In the genomic region with DNA sequence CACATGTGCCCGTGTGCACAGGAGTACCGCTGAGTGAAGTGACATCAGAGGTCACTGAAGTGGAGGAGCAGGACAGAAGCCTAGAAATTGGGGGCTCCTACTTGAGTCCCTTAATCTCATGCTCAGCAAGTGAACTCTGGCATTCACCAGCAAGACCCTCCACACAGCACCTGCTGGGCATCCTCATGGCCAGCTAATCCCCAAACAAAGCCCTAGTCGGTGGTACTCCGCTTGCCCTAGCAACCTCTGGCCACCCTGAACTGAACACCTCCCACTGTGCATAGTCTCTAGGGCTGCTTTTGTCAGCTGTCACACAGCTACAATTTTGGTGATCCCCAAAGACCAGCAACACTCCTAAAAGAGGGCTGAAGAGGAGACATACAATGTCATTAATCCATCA, we compare ENCODE assay signal across 18 mouse cellular contexts.
"Had no signal": no experiment of that assay in that cellular context is flagged by ENCODE, and none has a peak within 500 bp of the region (broad histone marks: within the 10 kb centered on the region; RNA-seq: fewer than 3 reads in every experiment).

No protein-coding gene starts in this region.

- H3K27ac ChIP-seq: liver, embryonic 14.5 days; lung, embryonic 15.5 days; neural tube, embryonic 12.5 days; neural tube, embryonic 15.5 days had no signal

- DNase-seq: kidney, adult 18-20 months; kidney, adult 9 months; kidney, postnatal 14 days; kidney, postnatal 4 days; layer of hippocampus, postnatal 36 days; liver, postnatal 0 days; lung, postnatal 10 days; lung, postnatal 36 days; midbrain, embryonic 14.5 days; thymus, adult 2 months; thymus, postnatal 14 days; thymus, postnatal 4 days had no signal

- H3K4me3 ChIP-seq: limb, embryonic 15.5 days; lung, embryonic 15.5 days; megakaryocyte, embryonic 14.5 days; neural tube, embryonic 12.5 days; neural tube, embryonic 15.5 days had no signal

- H3K36me3 ChIP-seq: neural tube, embryonic 12.5 days; neural tube, embryonic 15.5 days had no signal

- H3K27me3 ChIP-seq: limb, embryonic 15.5 days; lung, embryonic 15.5 days; neural tube, embryonic 12.5 days; neural tube, embryonic 15.5 days had no signal
